Mouse (Mus musculus) forebrain, embryonic 11.5 days (tissue): ENCODE measurements around the gene Aoc3. TPM values are rescaled to one million over a fixed set of nuclear protein-coding genes. Genes with fewer than 3 reads are reported as not detected.
A peak's percentile ranks its signal among the peaks of the same experiment; 100 is the strongest.

Experiments used
- ATAC-seq: fragments of 200-750 bp; cut with Nextera tagmentation; replicated peaks from 2 replicates; pipeline ENCODE4 v1.8.0; 2017; ENCODE audit warnings: moderate TSS enrichment; ENCODE audit not compliant: low FRiP score
- DNase-seq: peaks from one replicate; pipeline ENCODE4 v3.0.0-alpha.2; 2017; ENCODE audit warnings: low spot score
- H3K27ac ChIP-seq: fragments of 300-500 bp; sonication (generic); 2 replicates; pipeline ENCODE4 v1.5.1; 2014; ENCODE audit warnings: low read depth, low read length
- H3K27me3 ChIP-seq: fragments of 300-500 bp; sonication (generic); 2 replicates; pipeline ENCODE4 v1.6.1; 2014; ENCODE audit warnings: mild to moderate bottlenecking, low read length, mixed read lengths; ENCODE audit not compliant: control insufficient read depth, insufficient read depth
- H3K36me3 ChIP-seq: fragments of 300-500 bp; sonication (generic); 2 replicates; pipeline ENCODE4 v1.6.1; 2014; ENCODE audit warnings: mild to moderate bottlenecking, low read length, moderate library complexity, mixed read lengths; ENCODE audit not compliant: control insufficient read depth, insufficient read depth
- H3K4me1 ChIP-seq: fragments of 300-500 bp; sonication (generic); replicated peaks from 2 replicates; pipeline ENCODE4 v1.6.1; 2014; ENCODE audit warnings: low read length, mixed read lengths; ENCODE audit not compliant: control insufficient read depth, insufficient read depth
- H3K4me2 ChIP-seq: fragments of 300-500 bp; sonication (generic); 2 replicates; pipeline ENCODE4 v1.6.1; 2014; ENCODE audit warnings: low read depth, mild to moderate bottlenecking, low read length, moderate library complexity, mixed read lengths; ENCODE audit not compliant: severe bottlenecking
- H3K4me3 ChIP-seq: fragments of 300-500 bp; sonication (generic); 2 replicates; pipeline ENCODE4 v1.5.1; 2014; ENCODE audit warnings: low read depth, low read length
- H3K9ac ChIP-seq: fragments of 300-500 bp; sonication (generic); 2 replicates; pipeline ENCODE4 v1.6.1; 2014; ENCODE audit warnings: low read length
- H3K9me3 ChIP-seq: fragments of 300-500 bp; sonication (generic); 2 replicates; pipeline ENCODE4 v1.6.1; 2016; ENCODE audit warnings: low read length, mixed read lengths; ENCODE audit not compliant: control insufficient read depth
- WGBS: fragments of 180-500 bp; shearing (Covaris S2); extraction: QIAGEN DNeasy Blood & Tissue Kit; methylation state at CpG from one replicate; pipeline ENCODE4 v1.1.7; 2014; 5-methylcytosine and 5-hydroxymethylcytosine counted together
- polyA plus RNA-seq: library from polyadenylated mRNA; unstranded; fragments of >200 nt; fragmentation: Nextera tagmentation; extraction: Ambion mirVana; gene quantifications from 2 replicates; pipeline ENCODE4 v1.2.1, GENCODE M21; 2014

The Aoc3 gene
- polyA plus RNA-seq, 1 experiment from 2014 or later, result not detected

DNA sequence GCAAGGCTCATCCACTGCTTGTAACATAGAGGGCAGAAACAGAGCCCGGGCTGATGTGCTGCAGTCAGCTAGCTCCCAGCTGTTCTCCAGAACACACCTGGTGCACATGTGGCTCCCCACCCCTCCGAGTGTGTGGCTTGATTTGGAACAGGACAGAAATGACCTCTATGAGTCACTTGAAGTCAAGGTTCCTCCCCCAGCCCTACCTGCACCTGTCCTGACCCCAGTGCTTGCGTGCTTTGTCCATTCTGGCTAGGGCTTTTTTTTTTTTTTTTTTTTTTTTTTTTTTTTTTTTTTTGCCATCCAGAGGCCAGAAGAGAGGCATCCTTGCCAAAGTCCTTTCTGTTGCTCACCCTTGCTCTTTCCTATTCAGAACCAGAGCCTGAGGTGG lies 21.3 kb downstream of the Aoc3 start:
- H3K9ac ChIP-seq, result no peak overlapping the region
- H3K36me3 ChIP-seq, result no peaks in the 10 kb centered on the region
- no peak overlapping the region for H3K4me3 ChIP-seq
- no peak overlapping the region for H3K4me2 ChIP-seq
- 85% methylated on average over 3 of the region's 3 CpGs for WGBS
- no peak for DNase-seq
- H3K9me3 ChIP-seq, result no peaks in the 10 kb centered on the region
- no peaks in the 10 kb centered on the region for H3K27me3 ChIP-seq
- no peak for ATAC-seq
- H3K27ac ChIP-seq, result no peak overlapping the region
- no peaks in the 10 kb centered on the region for H3K4me1 ChIP-seq

DNA sequence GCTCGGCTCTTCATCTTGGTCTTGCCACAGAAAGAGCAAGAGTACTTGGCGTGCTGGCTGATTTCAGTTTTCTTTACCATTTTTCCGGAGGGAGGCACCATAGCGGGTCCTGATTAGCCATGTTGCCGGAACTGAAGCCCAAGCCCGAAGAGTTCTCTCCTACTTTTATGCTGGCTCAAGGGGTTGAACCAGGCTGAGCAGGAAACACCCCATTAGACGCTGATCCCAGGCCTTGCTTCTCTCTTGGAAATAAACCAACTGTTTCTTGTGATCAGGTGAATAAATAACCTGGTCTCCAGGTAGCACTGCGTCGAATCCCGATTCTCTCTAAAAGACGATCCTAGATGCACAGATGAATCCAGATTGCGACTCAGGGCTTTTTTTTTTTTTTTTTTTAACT lies 23.0 kb downstream of the Aoc3 start:
- Histone ChIP-seq H3K27me3 (no peaks in the 10 kb centered on the region), H3K4me1 (no peaks in the 10 kb centered on the region), H3K4me2 (no peak overlapping the region), H3K4me3 (no peak overlapping the region), H3K36me3 (no peaks in the 10 kb centered on the region), H3K9ac (no peak overlapping the region), H3K9me3 (no peaks in the 10 kb centered on the region), H3K27ac (no peak overlapping the region)
- DNase-seq, result no peak
- ATAC-seq, result no peak
- 91% methylated on average over 12 of the region's 12 CpGs for WGBS

DNA sequence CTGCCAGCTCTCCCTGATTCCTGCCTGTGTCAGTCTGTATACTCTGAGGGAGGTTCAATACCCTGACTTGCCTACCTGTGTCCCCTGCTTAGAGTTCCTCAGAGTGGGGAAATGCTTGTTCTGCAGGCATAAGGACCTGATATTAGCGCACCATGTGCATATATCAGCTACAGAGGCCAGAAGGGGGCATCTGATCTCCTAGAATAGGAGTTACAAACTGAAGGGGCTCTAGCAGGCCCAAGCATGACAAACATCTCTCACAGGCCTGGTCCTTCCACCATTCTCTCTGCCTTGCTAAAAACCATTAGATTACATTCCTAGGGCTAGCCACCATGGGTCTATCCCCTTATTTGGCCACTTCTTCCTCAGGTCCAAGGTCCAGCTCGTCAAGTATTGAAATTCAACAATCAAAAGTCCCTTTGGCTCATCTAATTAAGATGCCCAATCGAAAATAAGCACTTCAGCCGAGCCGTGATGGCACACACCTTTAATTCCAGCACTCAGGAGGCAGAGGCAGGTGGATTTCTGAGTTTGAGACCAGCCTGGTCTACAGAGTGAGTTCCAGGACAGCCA lies 24.1 kb downstream of the Aoc3 start:
- ATAC-seq, result no peak

DNA sequence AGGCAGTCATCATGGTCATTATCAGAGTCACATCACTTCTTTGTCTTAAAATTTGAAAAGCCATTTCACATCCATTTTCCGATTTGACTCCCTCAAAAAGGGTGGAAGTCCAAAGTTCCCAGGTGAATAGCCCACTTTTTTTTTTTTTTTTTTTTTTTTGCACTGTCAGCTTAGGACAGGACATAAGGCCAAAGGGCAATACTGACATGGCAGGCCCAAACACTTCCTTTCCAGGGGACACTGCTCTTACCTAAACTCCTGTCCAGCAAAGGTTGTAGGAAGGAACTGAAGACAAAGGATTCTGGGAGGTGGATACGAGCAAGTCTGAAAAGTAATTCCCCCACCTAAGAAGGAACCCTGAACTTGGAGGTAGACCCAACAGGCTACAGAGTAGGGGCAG lies 25.5 kb downstream of the Aoc3 start:
- ATAC-seq (no peak), DNase-seq (no peak)
- Histone ChIP-seq H3K27ac (no peak overlapping the region), H3K36me3 (no peaks in the 10 kb centered on the region), H3K27me3 (no peaks in the 10 kb centered on the region), H3K9me3 (no peaks in the 10 kb centered on the region), H3K9ac (no peak overlapping the region), H3K4me3 (no peak overlapping the region), H3K4me1 (no peaks in the 10 kb centered on the region), H3K4me2 (no peak overlapping the region)
- 86% methylated on average over 2 of the region's 2 CpGs for WGBS

More for the DNA sequence above, 24.1 kb downstream of the Aoc3 start:
- no peaks in the 10 kb centered on the region for H3K27me3 ChIP-seq
- H3K4me3 ChIP-seq, result no peak overlapping the region
- H3K27ac ChIP-seq, result no peak overlapping the region
- peak; percentile 23 for DNase-seq
- no peaks in the 10 kb centered on the region for H3K36me3 ChIP-seq
- H3K4me1 ChIP-seq, result no peaks in the 10 kb centered on the region
- no peaks in the 10 kb centered on the region for H3K9me3 ChIP-seq
- no peak overlapping the region for H3K9ac ChIP-seq
- no peak overlapping the region for H3K4me2 ChIP-seq
- WGBS, result 86% methylated on average over 5 of the region's 5 CpGs

DNA sequence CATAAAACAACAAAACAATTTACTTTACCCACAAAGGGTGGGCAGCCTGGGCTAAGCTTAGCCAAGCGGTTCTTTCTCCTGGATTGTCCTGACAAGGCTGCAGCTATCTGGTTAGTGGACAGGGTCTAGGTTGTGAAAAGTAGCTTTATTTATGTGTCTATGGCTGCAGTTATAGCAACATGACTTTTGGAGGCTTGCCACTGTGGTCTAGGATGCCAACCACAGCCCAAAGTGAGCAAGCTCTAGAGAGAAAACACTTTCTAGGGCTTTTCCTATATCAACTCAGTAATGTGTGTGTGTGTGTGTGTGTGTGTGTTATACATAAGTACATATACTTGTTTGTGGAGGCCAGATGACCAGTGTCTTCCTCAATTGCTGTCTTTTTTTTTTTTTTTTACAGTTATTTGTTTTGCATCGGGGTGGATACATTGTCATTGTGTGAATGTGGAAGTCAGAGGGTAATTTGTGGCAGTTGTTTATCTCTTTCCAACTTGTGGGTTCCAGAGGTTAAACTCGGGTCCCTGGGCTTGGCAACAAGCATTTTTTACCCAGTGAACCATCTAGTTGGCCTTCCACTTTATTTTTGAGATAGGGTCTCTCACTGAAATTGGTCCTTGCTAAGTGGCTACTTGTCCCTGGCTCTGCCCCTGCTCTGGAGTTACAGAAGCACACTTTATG lies 27.2 kb downstream of the Aoc3 start:
- Histone ChIP-seq H3K4me3 (no peak overlapping the region), H3K4me2 (no peak overlapping the region), H3K27ac (no peak overlapping the region), H3K9ac (no peak overlapping the region), H3K36me3 (no peaks in the 10 kb centered on the region), H3K4me1 (no peaks in the 10 kb centered on the region), H3K9me3 (no peaks in the 10 kb centered on the region), H3K27me3 (no peaks in the 10 kb centered on the region)
- WGBS, result 92% methylated on average over 3 of the region's 3 CpGs
- DNase-seq, result peak; percentile 27
- ATAC-seq, result no peak

DNA sequence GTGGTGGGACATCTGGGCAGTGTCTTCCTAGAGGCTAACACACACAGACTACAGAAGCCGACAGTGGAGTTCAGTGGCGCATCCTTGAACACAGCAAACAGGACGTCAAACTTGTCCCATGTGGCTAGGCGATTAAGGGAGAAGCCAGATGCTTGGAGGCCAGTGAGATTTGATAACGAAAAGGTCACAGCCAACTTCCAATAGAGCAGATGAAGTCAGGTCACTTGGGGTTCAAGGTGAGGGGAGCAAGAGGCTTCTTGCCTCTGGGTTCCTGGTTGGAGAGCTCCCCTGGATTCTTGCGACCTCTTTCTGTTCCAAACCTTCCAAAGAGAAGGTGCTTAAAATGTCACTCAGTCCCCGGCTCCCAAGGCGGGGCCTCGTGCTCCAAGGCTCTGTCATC lies 29.4 kb downstream of the Aoc3 start:
- ATAC-seq (no peak), DNase-seq (peak; percentile 17)
- no peaks in the 10 kb centered on the region for H3K9me3 ChIP-seq
- H3K27ac ChIP-seq, result no peak overlapping the region
- H3K36me3 ChIP-seq, result no peaks in the 10 kb centered on the region
- H3K4me1 ChIP-seq, result no peaks in the 10 kb centered on the region
- no peak overlapping the region for H3K4me2 ChIP-seq
- no peak overlapping the region for H3K4me3 ChIP-seq
- H3K9ac ChIP-seq, result no peak overlapping the region
- 78% methylated on average over 9 of the region's 9 CpGs for WGBS
- no peaks in the 10 kb centered on the region for H3K27me3 ChIP-seq

DNA sequence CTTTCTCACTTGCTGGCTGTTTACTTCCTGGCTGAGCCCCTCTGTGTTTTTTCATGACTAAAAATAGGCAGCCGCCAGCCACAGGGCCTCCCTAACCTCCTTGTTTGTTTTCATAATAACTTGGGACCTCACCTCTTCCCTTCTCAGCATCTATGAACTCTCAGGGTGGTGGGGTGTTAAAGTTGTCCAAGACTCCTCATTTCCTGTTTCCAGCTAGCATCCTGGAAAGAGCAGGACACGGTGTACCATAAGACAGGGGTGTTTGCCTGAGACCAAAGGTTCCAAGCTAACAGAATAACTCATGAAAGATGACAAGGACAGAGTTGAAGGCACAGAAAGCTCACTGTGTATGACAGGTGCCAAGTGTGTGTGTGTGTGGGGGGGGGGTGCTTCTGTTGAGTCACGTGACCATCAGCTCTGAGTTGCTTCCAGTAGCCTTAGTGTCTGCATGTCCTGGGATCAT lies 30.3 kb downstream of the Aoc3 start:
- H3K27me3 ChIP-seq, result no peaks in the 10 kb centered on the region
- 64% methylated on average over 3 of the region's 3 CpGs for WGBS
- no peaks in the 10 kb centered on the region for H3K9me3 ChIP-seq
- ATAC-seq (no peak), DNase-seq (peak; percentile 25)
- no peak overlapping the region for H3K4me3 ChIP-seq
- no peaks in the 10 kb centered on the region for H3K36me3 ChIP-seq
- no peak overlapping the region for H3K27ac ChIP-seq
- no peaks in the 10 kb centered on the region for H3K4me1 ChIP-seq
- no peak overlapping the region for H3K4me2 ChIP-seq
- no peak overlapping the region for H3K9ac ChIP-seq

DNA sequence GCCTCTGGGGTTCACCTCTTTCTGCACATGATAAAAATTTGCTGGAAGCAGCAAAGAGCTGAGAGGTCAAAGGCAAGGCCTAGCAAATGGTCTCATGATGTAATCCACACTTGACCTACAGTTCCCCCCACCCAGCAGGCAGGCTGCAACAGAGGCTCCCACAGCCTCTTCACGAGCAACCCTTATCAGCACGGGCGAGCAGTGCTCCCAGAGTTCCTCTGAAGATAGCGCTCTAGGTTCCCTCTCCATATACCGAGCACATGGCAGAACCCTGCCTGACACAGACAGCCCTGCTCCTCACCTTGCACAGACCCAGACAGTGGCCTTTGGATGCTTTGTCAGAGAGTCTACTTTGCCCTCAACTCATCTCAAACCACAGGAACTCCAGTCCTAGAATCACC lies 34.1 kb downstream of the Aoc3 start:
- 80% methylated on average over 5 of the region's 5 CpGs for WGBS

More for the DNA sequence above, 34.1 kb downstream of the Aoc3 start:
- Histone ChIP-seq H3K9ac (no peak overlapping the region), H3K36me3 (no peaks in the 10 kb centered on the region), H3K4me3 (no peak overlapping the region), H3K4me2 (no peak overlapping the region), H3K27me3 (no peaks in the 10 kb centered on the region), H3K4me1 (no peaks in the 10 kb centered on the region), H3K9me3 (no peaks in the 10 kb centered on the region), H3K27ac (no peak overlapping the region)
- DNase-seq, result no peak
- ATAC-seq, result no peak
